8 mouse cellular contexts compared by ENCODE assay signal in genomic region chr3:90051441-90052350, GRCm38 (mm10). TPM values are rescaled to one million over a fixed set of nuclear protein-coding genes. Genes with fewer than 3 reads are reported as not detected.
A peak's percentile ranks its signal among the peaks of the same experiment; 100 is the strongest.
DNase-seq lines count a peak whose midpoint lies in the region; ATAC-seq lines count a peak whose summit lies in the region.

Gene 4933434E20Rik, plus strand, starts transcription at chr3:90051636.

- intact Hi-C loops in gastrocnemius, postnatal 36 days (cut with DNase I) = no loop called here

- peak within 1 kb of the TSS; percentile 57 for H3K4me2 ChIP-seq in intestine, embryonic 14.5 days (ENCODE audit: low read length)
- H3K4me2 ChIP-seq in limb, embryonic 11.5 days (ENCODE audit: low read depth, severe bottlenecking) = peak within 1 kb of the TSS; percentile 54
- peak within 1 kb of the TSS; percentile 76 for H3K4me2 ChIP-seq in midbrain, embryonic 12.5 days (replicated peaks)

- peak within 1 kb of the TSS; percentile 93 for H3K4me3 ChIP-seq in intestine, embryonic 14.5 days (ENCODE audit: low read depth, low read length)
- peak within 1 kb of the TSS; percentile 61 for H3K4me3 ChIP-seq in limb, embryonic 11.5 days (ENCODE audit: low read depth, low read length)
- H3K4me3 ChIP-seq in midbrain, embryonic 12.5 days = peak within 1 kb of the TSS; percentile 74

- H3K27ac ChIP-seq in intestine, embryonic 14.5 days (ENCODE audit: low read depth) = peak within 1 kb of the TSS; percentile 95
- H3K27ac ChIP-seq in limb, embryonic 11.5 days (replicated peaks; ENCODE audit: low read depth, low read length) = peak within 1 kb of the TSS; percentile 88
- H3K27ac ChIP-seq in midbrain, embryonic 12.5 days (replicated peaks) = peak within 1 kb of the TSS; percentile 90

- peak within 1 kb of the TSS; percentile 97 for H3K9ac ChIP-seq in intestine, embryonic 14.5 days (ENCODE audit: low read length)
- H3K9ac ChIP-seq in limb, embryonic 11.5 days (ENCODE audit: low read length) = peak within 1 kb of the TSS; percentile 83
- peak within 1 kb of the TSS; percentile 97 for H3K9ac ChIP-seq in midbrain, embryonic 12.5 days (replicated peaks)

- H3K27me3 ChIP-seq in intestine, embryonic 14.5 days (replicated peaks; ENCODE audit: control insufficient read depth, insufficient read depth, low read length) = no peaks in the 10 kb centered on the region
- no peaks in the 10 kb centered on the region for H3K27me3 ChIP-seq in limb, embryonic 11.5 days (ENCODE audit: control insufficient read depth, insufficient read depth, low read length)
- H3K27me3 ChIP-seq in midbrain, embryonic 12.5 days = no peaks in the 10 kb centered on the region

- no peaks in the 10 kb centered on the region for H3K9me3 ChIP-seq in intestine, embryonic 14.5 days (ENCODE audit: control insufficient read depth, low read length)
- no peaks in the 10 kb centered on the region for H3K9me3 ChIP-seq in limb, embryonic 11.5 days (ENCODE audit: control insufficient read depth, low read length)
- H3K9me3 ChIP-seq in midbrain, embryonic 12.5 days = no peaks in the 10 kb centered on the region

- H3K4me1 ChIP-seq in intestine, embryonic 14.5 days (replicated peaks; ENCODE audit: control insufficient read depth, insufficient read depth, low read length) = peaks cover 18% of the 10 kb centered on the region
- H3K4me1 ChIP-seq in limb, embryonic 11.5 days (ENCODE audit: control insufficient read depth, insufficient read depth, low read length) = 0 out of 2 replicates have a peak, but pooled peaks cover 5% of the 10 kb centered on the region
- H3K4me1 ChIP-seq in midbrain, embryonic 12.5 days = peaks cover 34% of the 10 kb centered on the region

- ATAC-seq in intestine, embryonic 14.5 days (replicated peaks; ENCODE audit: low FRiP score, low TSS enrichment, low read depth) = peak; percentile 76
- ATAC-seq in limb, embryonic 11.5 days (ENCODE audit: insufficient number of reproducible peaks, low FRiP score, low TSS enrichment, low read depth) = peak; percentile 78
- ATAC-seq in midbrain, embryonic 12.5 days (ENCODE audit: low FRiP score, low read depth) = peak; percentile 83

- peaks cover 30% of the 10 kb centered on the region for H3K36me3 ChIP-seq in intestine, embryonic 14.5 days (ENCODE audit: control insufficient read depth, insufficient read depth, low read length)
- H3K36me3 ChIP-seq in limb, embryonic 11.5 days (ENCODE audit: control insufficient read depth, insufficient read depth, low read length) = peaks cover 3% of the 10 kb centered on the region; the same call in 1 of the 2 replicates
- peaks cover 26% of the 10 kb centered on the region for H3K36me3 ChIP-seq in midbrain, embryonic 12.5 days

- WGBS in intestine, embryonic 14.5 days = 2% methylated on average over 40 of the region's 43 CpGs
- under 1% methylated on average over 39 of the region's 43 CpGs for WGBS in limb, embryonic 11.5 days
- WGBS in midbrain, embryonic 12.5 days = under 1% methylated on average over 41 of the region's 43 CpGs

- DNase-seq in right cerebral cortex, adult 18-20 months = peak; percentile 58
- DNase-seq in right cerebral cortex, postnatal 25 days = no peak
- peak; percentile 77 for DNase-seq in embryo, embryonic 9.5 days (ENCODE audit: extremely low spot score)
- DNase-seq in gastrocnemius, postnatal 36 days = peak in 1 of 2 experiments; percentile 40
- peak; percentile 83 for DNase-seq in intestine, embryonic 14.5 days (ENCODE audit: low spot score)
- peak; percentile 74 for DNase-seq in limb, embryonic 11.5 days (ENCODE audit: low spot score)
- peak; percentile 31 to 52 for DNase-seq in spleen, postnatal 14 days (ENCODE audit: low spot score in 2 of 2)

RNA-seq across cellular contexts. Expression of gene 4933434E20Rik, which starts in this region (rescaled TPM):
- 10 to 100 TPM; 78.1 to 90.6 TPM for total RNA-seq in gastrocnemius, postnatal 36 days (2021)
- 166 and 175 TPM in 2 replicates for polyA plus RNA-seq in intestine, embryonic 14.5 days (2014; fragmentation: Nextera tagmentation; extraction: Ambion mirVana)
- polyA plus RNA-seq in limb, embryonic 11.5 days (2014; fragmentation: Nextera tagmentation; extraction: Ambion mirVana) = 160 and 175 TPM in 2 replicates
- 185 and 204 TPM in 2 replicates for polyA plus RNA-seq in midbrain, embryonic 12.5 days (2016; fragmentation: Nextera tagmentation; extraction: Ambion mirVana)
